Mouse (Mus musculus) liver, postnatal 0 days (tissue): Measurements from ENCODE around the gene Dctd. TPM values are rescaled to one million over a fixed set of nuclear protein-coding genes. Genes with fewer than 3 reads are reported as not detected.

ENCODE experiments used
- ATAC-seq: fragments of 200-750 bp; cut with Nextera tagmentation; 2 replicates; pipeline ENCODE4 v1.8.0; 2017; ENCODE audit warnings: mild to moderate bottlenecking, moderate library complexity
- DNase-seq: peaks from one replicate; pipeline ENCODE4 v3.0.0-alpha.2; 2016
- H3K27ac ChIP-seq: fragments of 300-500 bp; sonication (generic); 2 replicates; pipeline ENCODE4 v1.5.1; 2014; ENCODE audit warnings: antibody characterized with exemption, moderate library complexity, mild to moderate bottlenecking, low read depth
- H3K27me3 ChIP-seq: fragments of 300-500 bp; sonication (generic); 2 replicates; pipeline ENCODE4 v1.6.1; 2014; ENCODE audit warnings: low read length, control low read depth, mixed read lengths; ENCODE audit not compliant: insufficient read depth
- H3K36me3 ChIP-seq: fragments of 300-500 bp; sonication (generic); replicated peaks from 2 replicates; pipeline ENCODE4 v1.6.1; 2014; ENCODE audit warnings: mild to moderate bottlenecking, control low read depth, low read length, moderate library complexity, mixed read lengths; ENCODE audit not compliant: insufficient read depth
- H3K4me1 ChIP-seq: fragments of 300-500 bp; sonication (generic); 2 replicates; pipeline ENCODE4 v1.6.1; 2014; ENCODE audit warnings: antibody characterized with exemption, mild to moderate bottlenecking, control low read depth; ENCODE audit not compliant: insufficient read depth
- H3K4me2 ChIP-seq: fragments of 300-500 bp; sonication (generic); 2 replicates; pipeline ENCODE4 v1.6.1; 2014; ENCODE audit warnings: low read depth, mild to moderate bottlenecking, low read length, moderate library complexity, mixed read lengths
- H3K4me3 ChIP-seq: fragments of 300-500 bp; sonication (generic); 2 replicates; pipeline ENCODE4 v1.5.1; 2014; ENCODE audit warnings: low read depth, low read length
- H3K9ac ChIP-seq: fragments of 300-500 bp; sonication (generic); replicated peaks from 2 replicates; pipeline ENCODE4 v1.6.1; 2014; ENCODE audit warnings: mild to moderate bottlenecking, moderate library complexity
- H3K9me3 ChIP-seq: fragments of 300-500 bp; sonication (generic); 2 replicates; pipeline ENCODE4 v1.6.1; 2016; ENCODE audit warnings: mild to moderate bottlenecking, control low read depth, low read length, mixed read lengths
- CTCF ChIP-seq: sonication (generic); IDR thresholded peaks from 2 replicates; pipeline ENCODE4 v1.5.1; 2016; ENCODE audit warnings: antibody characterized with exemption, low read depth
- EP300 ChIP-seq: IDR thresholded peaks from 2 replicates; pipeline ENCODE4 v1.6.1; 2016; ENCODE audit warnings: antibody characterized with exemption, low read depth, mild to moderate bottlenecking
- WGBS: fragments of 180-500 bp; shearing (Covaris S2); extraction: QIAGEN DNeasy Blood & Tissue Kit; methylation state at CpG from one replicate; pipeline ENCODE4 v1.1.7; 2014; ENCODE audit not compliant: insufficient replicate concordance; 5-methylcytosine and 5-hydroxymethylcytosine counted together
- polyA plus RNA-seq: library from polyadenylated mRNA; unstranded; fragments of >200 nt; fragmentation: Nextera tagmentation; extraction: Ambion mirVana; gene quantifications from 2 replicates; pipeline ENCODE4 v1.2.1, GENCODE M21; 2015

Dctd gene
- polyA plus RNA-seq, 1 experiment from 2014 or later = 1.8 TPM

- Histone ChIP-seq H3K4me2 (no peak overlapping the region), H3K9me3 (no peaks in the 10 kb centered on the region; the same call in 1 of the 2 replicates), H3K27me3 (no peaks in the 10 kb centered on the region), H3K9ac (no peak overlapping the region), H3K27ac (no peak overlapping the region), H3K36me3 (no peaks in the 10 kb centered on the region), H3K4me3 (no peak overlapping the region), H3K4me1 (no peaks in the 10 kb centered on the region)
- WGBS = 61% methylated on average over 19 of the region's 19 CpGs
- ATAC-seq (no peak), DNase-seq (no peak)
- TF ChIP-seq EP300 (no peak), CTCF (no peak)
These were observed 53.3 kb downstream of the Dctd start for GRCm38 (mm10) chr8:48152062-48152738.

GRCm38 (mm10) chr8:48153360-48154121 lies 54.6 kb downstream of the Dctd start:
- Histone ChIP-seq H3K9ac (no peak overlapping the region), H3K27me3 (no peaks in the 10 kb centered on the region), H3K4me1 (no peaks in the 10 kb centered on the region), H3K4me2 (peak overlapping the region; percentile 7; the same call in 1 of the 2 replicates), H3K36me3 (no peaks in the 10 kb centered on the region), H3K9me3 (no peaks in the 10 kb centered on the region; the same call in 1 of the 2 replicates), H3K27ac (no peak overlapping the region), H3K4me3 (no peak overlapping the region)
- TF ChIP-seq EP300 (no peak), CTCF (no peak)
- 53% methylated on average over 15 of the region's 15 CpGs for WGBS
- no peak for ATAC-seq
- peak; percentile 20 for DNase-seq

GRCm38 (mm10) chr8:48157718-48158117 lies 58.8 kb downstream of the Dctd start:
- H3K27me3 ChIP-seq = no peaks in the 10 kb centered on the region
- TF ChIP-seq CTCF = no peak
- TF ChIP-seq EP300 = no peak
- ATAC-seq (no peak), DNase-seq (no peak)
- no peak overlapping the region for H3K4me2 ChIP-seq
- no peak overlapping the region for H3K9ac ChIP-seq
- H3K4me3 ChIP-seq = no peak overlapping the region
- no peaks in the 10 kb centered on the region for H3K4me1 ChIP-seq
- H3K27ac ChIP-seq = no peak overlapping the region
- no peaks in the 10 kb centered on the region for H3K9me3 ChIP-seq
- no peaks in the 10 kb centered on the region for H3K36me3 ChIP-seq
- WGBS = 50% methylated on average over 10 of the region's 10 CpGs

- Histone ChIP-seq H3K36me3 (no peaks in the 10 kb centered on the region), H3K27me3 (no peaks in the 10 kb centered on the region), H3K9ac (no peak overlapping the region), H3K4me2 (no peak overlapping the region), H3K4me1 (no peaks in the 10 kb centered on the region), H3K4me3 (no peak overlapping the region), H3K9me3 (no peaks in the 10 kb centered on the region), H3K27ac (no peak overlapping the region)
- WGBS = 38% methylated on average over 15 of the region's 15 CpGs
- TF ChIP-seq CTCF = no peak
- no peak for ATAC-seq
- no peak for DNase-seq
These were observed 59.8 kb downstream of the Dctd start for GRCm38 (mm10) chr8:48158560-48159217.

- no peak overlapping the region for H3K9ac ChIP-seq
- DNase-seq = no peak
- TF ChIP-seq CTCF = no peak
- TF ChIP-seq EP300 = no peak
- no peak for ATAC-seq
- no peak overlapping the region for H3K27ac ChIP-seq
- H3K27me3 ChIP-seq = no peaks in the 10 kb centered on the region
- no peaks in the 10 kb centered on the region for H3K9me3 ChIP-seq
- WGBS = 64% methylated on average over 4 of the region's 4 CpGs
- H3K4me2 ChIP-seq = no peak overlapping the region
- H3K4me3 ChIP-seq = no peak overlapping the region
- H3K4me1 ChIP-seq = no peaks in the 10 kb centered on the region
- no peaks in the 10 kb centered on the region for H3K36me3 ChIP-seq
These were observed 78.5 kb downstream of the Dctd start for GRCm38 (mm10) chr8:48177406-48177805.

GRCm38 (mm10) chr8:48177876-48178275 lies 79.0 kb downstream of the Dctd start:
- 70% methylated on average over 1 of the region's 1 CpGs for WGBS
- Histone ChIP-seq H3K36me3 (no peaks in the 10 kb centered on the region), H3K4me2 (no peak overlapping the region), H3K27ac (no peak overlapping the region), H3K27me3 (no peaks in the 10 kb centered on the region), H3K9me3 (no peaks in the 10 kb centered on the region), H3K4me3 (no peak overlapping the region), H3K4me1 (no peaks in the 10 kb centered on the region), H3K9ac (no peak overlapping the region)
- ATAC-seq (no peak), DNase-seq (no peak)
- TF ChIP-seq EP300 (no peak), CTCF (no peak)
